Mouse (Mus musculus): Measurements from ENCODE around the gene Snrnp27.

- TF ChIP-seq CTCF (IDR thresholded peaks at IDR 0.05; ENCODE audit: borderline replicate concordance, control insufficient read depth, extremely low read depth, insufficient read depth, low read length, poor library complexity) (no peak), POLR2A (IDR thresholded peaks at IDR 0.05; ENCODE audit: control insufficient read depth, extremely low read depth, insufficient read depth, low read length, poor library complexity) (no peak)
These were observed 29.9 kb downstream of the Snrnp27 start for GRCm38 (mm10) chr6:86654270-86654916.

Data from thymus, adult 2 months (tissue).